Mouse (Mus musculus) frontal cortex, postnatal 25 days (tissue): ENCODE measurements around the gene Scyl3.
A peak's percentile ranks its signal among the peaks of the same experiment; 100 is the strongest.

Source experiments
- DNase-seq, 2 experiments: peaks; one replicate each; pipeline ENCODE4 v3.0.0; 2022; ENCODE audit warnings: low spot score in 2 of 2

The Scyl3 gene

DNA sequence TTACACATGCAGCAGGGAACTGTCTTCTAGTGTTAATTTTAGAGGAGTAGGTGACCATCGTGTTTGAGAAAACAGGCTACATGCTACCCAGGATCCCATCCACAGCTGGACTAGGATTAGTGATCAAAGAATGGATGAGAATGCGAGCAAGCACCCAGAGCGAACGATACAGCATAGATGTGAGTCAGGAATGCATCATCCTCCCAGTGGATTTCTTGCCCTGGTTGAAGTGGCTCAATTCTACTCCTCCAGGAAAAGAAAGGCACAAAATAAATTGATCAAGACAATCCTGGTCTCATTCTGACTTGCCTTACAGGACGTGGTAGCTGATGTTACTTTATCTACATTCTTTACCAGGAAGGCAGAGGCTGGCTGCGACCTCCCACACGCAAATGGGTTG lies at the start of gene Scyl3:
Gene Scyl3, plus strand, starts transcription at position 255 of the 400 bp plus-strand sequence.
- DNase-seq, result no peak

DNA sequence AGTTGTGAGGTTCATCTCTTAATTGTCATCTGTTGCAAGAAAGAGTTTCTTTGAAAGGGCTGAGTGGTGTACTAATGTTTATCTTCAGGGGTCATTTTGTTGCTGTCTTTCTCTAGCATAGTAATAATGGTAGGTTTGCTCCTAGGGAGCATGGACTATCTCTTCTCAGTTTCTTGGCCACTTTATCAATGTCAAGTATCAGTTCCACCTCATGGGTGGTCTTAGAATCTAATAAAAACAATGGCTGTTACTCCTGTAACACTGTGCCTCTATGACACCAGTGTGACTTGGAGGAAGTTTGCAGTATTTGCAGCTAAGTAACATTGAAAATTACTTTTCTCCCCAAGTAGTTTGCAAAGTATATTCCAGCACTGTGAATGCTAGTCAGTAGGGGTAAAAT lies 39.3 kb upstream of the Scyl3 start:
- no peak for DNase-seq

DNA sequence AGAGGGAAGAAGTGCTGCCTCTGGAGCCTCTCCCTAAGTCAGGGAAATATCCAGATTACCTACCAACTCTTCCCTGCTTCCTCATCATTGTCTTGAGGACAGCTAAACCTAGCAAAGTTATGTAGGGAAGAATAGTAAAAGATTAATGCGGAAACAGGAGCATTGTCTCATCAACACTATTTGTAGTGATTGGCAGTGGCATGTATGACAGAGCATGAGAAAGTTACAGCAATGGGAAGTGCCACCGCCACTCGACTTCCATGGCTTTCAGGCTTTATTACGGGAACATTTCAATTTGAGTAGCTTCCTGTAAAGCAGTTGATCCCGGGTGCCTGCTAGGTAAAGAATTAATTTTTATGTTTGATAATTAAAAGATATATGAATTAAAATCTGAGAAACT lies 35.6 kb upstream of the Scyl3 start:
- no peak for DNase-seq

DNA sequence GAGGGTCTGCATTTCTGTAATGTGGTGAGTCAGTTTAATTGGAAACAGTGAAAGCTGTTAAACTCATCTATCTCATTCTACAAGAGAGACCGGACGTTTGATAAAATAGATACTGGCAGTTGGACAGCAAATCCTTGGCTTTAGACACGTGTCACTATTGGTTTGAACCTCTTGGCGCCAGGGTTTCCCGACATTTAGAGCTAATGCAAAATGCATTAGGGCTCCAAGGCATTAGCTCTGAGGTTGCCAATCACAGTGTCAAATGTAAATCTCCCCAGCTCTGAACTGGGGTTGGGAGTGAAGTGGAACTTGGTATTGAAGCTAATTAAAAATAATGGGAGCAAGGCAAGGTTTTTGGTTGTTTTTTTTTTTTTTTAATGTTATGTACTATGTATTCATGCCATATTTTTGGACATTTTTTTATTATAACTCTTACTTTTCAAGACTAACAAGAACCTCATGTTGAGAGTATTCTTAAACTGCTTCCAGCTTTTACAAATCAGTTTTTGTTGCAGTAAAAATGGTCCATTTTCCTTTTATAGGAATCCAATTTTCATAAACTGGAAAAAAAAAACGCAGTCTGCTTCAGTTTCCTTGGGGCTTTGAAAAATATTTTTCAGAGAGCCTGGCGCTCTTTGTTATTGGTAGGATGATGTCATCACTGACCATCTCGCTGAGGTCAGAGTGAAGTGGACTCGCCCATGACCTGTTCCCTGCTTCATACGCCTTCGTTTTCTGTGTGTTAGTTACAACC lies 34.9 kb upstream of the Scyl3 start:
- DNase-seq, result no peak

DNA sequence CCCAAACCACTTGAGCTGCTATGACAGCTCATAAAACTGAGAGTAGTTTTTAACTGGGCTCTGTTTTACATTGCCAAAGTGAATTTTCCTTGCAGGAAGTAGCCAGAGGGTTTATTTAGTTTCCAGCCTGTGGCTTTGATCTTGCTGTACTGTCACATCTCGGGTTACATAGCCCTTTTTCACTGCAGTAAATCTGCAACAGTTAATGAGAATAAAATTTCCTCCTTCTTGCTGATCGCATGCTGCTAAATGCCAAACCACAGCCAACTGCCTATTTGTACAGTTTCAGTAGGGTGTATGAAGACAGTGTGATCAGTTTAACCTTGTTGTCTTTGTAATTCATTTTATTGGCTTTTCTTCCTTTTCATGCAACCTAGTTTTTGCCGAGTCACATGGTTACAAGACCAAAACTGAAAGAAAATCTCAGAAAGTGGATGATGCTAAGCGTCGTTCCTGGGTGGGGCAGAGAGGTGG lies 30.6 kb upstream of the Scyl3 start:
- DNase-seq, result no peak

DNA sequence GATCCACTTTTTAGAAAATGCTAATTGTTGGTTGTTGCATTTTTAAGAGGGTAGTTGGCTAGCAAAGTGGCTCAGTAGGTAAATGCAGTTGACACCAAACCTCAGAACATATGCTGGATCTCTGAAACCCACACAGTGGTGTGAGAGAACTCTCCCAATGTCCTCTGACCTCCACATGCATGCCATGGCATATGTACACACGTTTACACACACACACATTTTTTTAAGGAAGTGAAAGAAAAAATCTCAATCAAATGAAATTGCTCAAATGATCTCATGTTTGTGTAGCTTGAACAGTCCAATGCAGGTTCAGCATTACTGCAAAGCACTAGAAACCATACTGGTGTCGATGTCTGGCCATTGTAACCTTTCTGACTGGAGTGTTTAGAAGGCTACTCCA lies 29.3 kb upstream of the Scyl3 start:
- no peak for DNase-seq

DNA sequence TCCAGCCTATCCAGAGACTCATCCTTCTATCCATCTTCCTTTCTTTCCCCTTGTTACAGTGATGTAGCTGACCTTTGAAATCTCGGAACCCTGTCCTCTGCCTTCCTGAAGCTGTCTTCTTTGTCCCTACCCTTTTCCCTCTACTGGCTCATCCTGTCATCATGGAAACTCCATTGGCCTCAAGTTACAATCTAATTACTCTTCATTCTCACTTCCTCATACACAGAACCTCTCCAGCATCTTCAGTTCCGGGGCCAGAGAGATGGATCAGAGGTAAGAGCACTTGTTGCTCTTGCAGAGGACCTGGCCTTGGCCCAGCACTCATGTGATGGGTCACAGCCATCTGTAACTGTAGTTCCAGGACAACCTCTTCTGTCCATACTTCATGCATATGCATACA lies 28.7 kb upstream of the Scyl3 start:
- DNase-seq, result no peak

DNA sequence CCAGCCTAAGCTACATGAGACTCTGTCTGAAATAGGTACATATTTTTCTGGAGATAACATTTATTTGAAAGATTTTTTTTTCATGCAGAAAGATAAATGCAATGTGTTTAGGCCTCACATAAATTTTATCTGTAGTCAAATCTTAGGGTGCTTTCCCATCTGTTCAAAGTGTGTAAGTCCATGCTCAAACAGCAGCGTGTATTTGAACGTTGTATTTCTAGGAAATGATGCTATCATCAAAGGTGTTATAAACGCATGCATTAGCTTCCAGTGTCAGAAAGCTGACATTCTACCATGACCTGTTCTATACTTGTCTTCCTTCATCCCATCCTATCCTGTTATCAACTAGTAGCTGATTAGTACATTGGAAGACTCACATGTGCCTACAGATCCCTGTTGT lies 25.5 kb upstream of the Scyl3 start:
- DNase-seq, result no peak

DNA sequence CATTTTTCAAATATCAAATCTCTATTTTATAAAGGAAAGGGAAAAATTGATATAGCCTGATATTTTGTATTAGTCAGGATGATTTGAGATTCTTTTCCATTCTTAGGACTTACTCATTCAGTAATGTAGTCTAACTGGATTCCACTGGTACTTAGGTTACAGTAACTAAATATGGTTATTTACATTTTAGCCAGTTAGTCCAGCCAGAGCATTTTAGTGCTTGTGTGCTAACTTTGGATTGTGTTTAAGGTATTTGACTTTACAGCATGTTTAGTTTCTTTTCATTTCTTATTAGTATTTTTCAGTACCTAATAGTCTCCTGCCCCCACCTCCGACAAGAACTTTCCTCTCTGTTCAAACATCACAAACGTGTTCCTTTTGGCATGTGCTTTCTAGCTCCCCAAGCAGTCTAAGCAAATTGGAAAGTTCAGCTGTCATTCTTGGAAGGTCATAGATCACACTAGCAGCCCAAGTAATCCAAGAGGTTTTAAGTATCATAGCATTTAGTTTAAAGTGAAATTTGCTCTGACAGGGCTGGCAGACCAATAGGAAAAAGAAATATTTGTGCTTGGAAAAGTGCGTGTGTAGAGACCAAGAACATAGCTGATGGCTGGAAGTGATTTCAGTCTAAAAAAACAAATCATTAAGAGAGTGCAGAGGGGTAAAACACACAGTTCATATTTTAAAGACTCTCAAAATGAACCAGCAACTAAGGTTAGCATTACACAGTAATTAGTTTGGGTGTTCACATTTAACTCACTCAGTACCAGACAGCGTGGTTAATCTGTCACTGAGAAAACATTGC lies 21.7 kb upstream of the Scyl3 start:
- no peak for DNase-seq

DNA sequence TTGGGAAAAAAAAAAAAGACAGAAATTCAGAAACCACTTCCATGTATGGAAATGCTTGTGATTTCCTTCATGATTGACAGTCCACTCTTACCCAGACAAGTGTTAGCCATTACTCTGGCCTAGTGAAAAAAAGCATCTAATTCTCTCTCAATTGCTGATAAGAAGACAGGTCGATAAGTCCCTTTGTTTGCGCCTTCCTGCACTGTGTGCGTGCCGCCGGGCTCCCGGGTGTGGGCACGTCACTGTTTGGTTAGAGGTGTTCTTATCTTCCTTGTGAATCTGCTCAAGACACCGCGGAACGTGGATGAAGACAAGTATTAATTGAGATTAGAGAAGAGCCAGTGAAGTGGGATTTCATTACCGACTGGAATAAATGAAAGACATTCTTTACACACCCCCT lies 20.5 kb upstream of the Scyl3 start:
- no peak for DNase-seq

DNA sequence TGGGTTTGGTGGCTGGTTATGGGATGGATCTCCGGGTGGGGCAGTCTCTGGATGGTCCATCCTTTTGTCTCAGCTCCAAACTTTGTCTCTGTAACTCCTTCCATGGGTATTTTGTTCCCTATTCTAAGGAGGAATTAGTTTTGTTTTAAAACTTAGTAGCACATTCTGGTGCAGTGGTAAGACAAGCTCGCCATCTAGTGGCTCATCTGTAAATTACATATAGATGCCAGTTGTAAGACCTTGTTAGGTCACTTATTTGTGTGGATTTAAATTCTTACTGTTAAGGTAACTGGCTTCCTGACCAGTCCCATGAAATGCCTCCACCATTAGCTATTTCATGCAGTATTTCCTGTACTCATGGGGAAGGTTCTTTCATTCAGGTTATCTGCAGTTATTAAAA lies 18.6 kb upstream of the Scyl3 start:
- no peak for DNase-seq

DNA sequence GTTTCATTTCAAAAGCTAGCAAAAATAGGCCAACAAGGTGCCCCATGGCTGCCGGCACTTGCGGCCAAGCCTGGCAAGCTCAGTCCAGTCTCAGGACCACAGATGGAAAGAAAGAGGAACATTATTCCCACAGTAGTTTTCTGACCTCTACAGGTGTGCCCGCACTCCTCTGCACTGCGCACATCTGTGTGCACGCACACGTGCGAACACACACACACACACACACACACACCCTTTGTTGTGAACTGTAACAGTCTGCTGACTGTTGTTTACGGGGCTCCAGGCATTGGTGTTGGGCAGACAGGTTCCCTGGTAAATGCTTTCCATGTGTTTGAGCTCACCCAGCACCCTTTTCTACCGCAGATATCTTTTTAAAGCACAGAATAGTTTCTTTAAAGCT lies 18.1 kb upstream of the Scyl3 start:
- no peak for DNase-seq

DNA sequence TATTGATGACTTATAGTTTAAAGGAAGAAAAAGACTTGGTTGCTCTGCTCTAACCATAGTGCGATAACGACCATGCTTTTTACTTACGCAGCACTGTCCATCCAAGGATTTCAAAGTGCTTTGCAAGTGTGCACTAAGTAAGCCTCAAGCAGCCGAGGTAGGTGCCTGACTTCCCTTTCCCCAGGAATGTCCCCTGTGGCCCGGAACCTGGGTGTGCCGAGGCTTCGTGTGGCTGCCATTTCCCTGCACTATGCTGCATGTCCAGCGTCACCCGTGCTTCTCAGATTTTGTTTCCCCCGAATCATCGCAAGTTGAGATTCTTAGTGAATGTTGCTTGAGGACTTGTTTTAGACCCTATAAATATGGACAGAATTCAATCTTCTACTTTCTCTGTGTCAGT lies 16.9 kb upstream of the Scyl3 start:
- no peak for DNase-seq

DNA sequence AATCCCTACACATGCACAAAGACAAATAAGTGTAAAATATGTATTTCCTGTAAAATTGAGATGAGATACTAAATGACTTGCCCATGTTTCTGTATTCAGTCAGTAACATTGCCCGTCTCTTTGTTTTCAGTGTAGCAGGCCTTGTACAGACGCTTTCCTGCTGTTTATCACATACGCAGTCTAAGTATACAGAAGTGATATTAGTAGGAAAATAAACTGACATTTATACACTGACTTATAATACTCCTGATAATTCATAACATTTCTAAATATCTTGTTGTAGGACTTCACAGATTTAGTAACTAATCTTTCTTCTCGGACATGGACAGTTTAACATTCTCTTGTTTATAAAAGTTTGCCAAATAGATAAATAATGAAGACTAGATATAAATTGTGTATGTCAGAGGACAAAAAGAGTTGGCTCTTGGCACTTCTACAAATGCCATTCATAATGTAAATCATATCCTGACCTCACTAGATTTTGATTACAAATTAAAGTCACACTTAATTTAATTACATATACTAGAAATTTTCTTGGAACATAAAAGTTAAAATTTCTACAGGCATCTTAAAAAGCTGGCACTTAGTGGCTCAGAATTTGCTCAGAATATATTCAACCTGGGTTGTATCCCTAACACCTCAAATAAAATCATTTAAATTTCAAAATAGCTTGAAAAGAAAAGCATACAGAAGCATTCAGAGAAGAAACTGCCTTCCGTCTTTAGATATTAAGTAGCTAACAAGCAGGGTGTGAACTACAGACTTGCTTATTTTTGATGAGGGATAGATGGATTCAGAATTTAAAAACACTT lies 11.3 kb upstream of the Scyl3 start:
- no peak for DNase-seq

DNA sequence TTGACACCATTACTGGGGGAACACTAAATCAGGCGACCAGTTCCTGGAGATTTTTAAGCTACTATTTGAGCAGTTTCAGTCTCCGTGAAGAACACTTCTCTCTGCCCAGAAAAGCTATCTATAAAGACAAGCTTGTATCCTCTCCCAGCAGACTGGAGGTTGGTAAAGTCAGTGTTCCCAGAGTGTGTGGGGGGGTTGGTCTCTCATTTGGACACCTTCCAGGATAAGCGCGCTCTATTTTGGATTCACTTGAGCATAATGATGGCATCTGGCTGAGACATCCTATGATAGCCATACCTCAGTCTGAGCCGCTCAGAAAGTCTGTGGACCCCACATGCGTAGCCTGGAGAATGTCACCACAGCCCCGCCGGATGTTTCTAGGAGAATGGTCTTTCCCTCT lies 4.8 kb upstream of the Scyl3 start:
- DNase-seq, result no peak

DNA sequence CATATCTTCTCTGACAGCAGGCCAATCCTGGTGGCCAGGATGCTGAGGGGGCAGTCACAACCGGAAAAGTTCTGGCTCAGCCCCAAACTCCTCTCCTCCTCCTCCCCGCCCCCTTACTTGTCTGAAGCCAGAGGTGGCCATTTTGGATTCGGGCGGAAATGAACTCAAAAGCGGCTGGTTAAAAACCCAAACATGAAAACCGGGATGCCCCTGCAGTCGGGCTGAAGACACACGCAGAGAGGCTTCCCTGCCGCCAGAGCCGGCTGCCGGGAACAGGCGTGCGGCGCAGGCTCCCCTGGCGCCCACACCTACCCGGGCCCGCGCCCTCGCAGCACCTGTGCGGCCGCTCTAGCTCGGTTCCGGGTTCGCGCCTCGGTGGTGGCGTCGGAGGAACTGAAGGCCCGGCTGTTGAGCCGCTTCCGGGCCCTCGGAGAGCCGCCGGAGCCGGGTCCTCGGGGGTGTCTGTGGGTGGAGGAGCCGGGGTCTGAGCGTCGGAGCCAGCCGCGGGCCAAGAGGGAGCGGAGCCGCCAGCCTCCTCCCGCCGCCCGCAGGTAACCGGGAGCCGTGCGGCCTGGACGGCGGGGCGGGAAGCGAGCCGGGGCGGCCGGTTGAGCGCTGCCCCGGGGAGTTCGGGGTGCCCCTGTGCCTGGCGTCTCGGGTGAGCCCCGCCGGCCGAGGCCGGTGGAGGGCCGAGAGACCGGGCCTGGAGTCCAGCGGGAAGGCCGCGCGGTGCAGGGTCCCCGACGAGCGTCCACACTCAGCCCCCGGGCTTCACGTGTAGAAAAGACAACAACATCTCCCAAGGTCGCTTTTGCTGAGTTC lies 947 bp downstream of the Scyl3 start:
- peak; percentile 75 to 81 for DNase-seq

DNA sequence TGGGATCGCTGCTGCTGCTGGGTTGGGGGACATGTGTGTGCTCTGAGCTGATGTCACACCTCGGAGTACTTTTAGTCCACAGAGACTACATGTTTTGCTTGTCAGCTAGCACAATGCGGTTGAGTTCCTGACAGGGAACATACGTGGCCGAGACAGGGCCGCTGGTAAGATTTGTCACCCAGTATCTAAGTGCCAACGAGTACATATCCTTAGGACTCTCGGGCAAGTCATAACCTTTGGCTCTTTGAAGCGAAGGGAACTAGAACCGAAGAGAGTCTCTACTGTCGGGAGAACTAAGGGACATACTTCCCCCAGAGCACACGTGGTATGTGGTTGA lies 1.5 kb downstream of the Scyl3 start:
- no peak for DNase-seq

DNA sequence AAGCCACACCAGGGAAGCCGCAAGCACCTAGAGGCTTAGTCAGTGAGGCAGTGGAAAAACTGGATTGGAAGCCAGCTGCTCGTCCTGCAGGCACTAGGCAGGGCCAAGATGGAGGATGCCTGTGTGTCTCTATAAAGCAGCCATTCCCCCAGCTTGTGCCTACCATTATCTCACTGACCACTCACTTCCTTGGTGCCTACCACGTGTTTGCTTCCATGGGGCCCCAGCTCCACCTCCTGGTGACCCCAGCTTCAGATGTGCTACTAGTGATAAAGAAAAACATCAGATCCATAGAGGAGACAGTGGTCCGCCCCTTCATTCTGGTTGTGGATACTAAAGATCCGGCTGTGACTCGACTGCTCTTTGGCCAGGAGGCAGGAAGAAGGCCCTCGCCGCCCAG lies 2.9 kb downstream of the Scyl3 start:
- DNase-seq, result no peak

DNA sequence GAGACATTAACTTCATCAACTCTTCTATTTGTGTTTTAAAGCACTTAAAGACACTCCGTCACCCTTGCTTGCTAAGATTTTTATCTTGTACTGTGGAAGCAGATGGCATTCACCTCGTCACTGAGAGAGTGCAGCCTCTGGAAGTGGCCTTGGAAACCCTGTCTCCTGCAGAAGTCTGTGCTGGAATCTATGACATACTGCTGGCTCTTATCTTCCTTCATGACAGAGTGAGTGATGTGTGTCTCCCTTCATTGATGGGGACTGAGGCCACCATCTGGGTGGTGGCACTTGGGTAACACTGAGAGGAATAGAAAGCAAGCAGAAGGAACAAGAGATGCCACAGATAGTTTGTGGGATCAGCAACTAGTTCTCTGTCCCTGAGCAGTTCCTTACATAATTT lies 5.7 kb downstream of the Scyl3 start:
- no peak for DNase-seq

DNA sequence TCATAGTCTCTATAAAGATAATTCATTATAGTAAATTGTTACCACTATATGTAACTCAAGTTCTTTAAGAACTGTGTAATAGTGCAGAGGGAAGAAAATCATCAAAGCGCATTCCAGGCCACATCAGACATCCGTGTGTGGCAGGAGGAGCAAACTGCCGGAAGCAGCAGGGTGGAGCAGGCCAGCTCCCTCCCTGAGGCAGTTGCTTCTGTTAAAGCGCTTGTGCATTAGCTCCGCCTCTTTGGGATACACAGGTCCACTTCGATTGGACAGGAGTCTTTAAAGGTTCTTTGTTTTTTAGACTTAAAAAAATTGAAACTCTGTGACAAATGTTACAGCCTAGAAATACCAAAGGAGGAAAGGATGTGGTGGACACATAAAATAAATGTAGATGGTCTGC lies 13.2 kb downstream of the Scyl3 start:
- DNase-seq, result no peak

DNA sequence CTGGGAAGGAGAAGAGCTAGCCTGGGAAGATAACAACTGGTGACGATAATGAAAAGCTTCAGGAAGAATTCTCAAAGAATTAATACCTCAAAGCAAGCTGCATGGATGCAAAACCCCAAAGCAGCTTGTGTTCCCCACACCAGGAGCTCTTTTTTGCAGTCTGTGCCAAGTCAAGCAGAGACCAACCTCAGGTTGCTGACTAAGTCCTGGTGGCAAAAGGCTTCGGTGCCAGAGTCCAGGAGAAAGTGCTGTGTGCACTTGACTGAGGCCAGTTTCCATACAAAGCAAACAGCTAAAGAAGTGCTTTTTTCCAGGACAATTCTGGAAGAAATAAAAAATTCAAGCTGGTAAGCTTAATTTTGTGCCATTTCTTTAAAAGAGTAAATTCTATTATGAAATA lies 24.5 kb downstream of the Scyl3 start:
- DNase-seq, result no peak

DNA sequence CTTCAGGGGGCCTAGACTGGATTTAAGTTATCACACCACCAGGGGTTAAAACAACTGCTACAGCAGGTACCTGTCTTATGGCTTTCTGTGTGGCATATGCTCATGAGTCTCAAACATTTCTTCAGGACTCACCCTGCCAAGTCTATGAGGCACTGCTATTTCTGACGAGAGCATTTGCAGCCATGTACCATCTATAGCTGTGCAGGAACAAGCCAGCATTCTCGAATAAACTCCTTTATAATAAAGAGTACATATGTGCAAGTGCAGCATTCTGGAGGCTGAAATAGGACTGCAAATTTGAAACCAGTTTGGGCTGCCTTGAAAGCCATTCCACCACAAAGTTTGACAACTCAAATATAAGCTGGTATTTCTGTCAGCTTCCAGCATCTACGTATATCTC lies 29.1 kb downstream of the Scyl3 start:
- DNase-seq, result no peak
